Comparison of ENCODE assay signal across 36 mouse cellular contexts in the genomic region with DNA sequence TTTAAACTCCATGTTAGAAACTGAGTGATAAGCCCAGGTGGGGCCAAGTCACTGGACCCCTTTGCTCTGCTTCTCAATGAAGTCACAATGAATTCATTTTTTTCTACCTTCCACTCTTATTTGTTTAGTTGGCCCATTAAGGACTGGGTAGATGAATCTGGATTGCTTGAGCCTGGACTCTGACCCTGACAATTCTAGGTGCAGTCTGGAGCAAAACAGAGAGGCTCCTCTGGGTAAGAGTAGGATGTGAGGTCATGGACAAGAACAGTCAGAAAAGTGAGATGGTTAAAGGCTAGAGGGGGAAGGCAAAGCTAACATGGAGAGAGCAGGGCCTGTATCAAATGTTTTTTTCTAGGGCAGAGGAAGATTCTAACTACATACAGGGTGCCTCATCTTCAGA. TPM values are rescaled to one million over a fixed set of nuclear protein-coding genes. Genes with fewer than 3 reads are reported as not detected.
DNase-seq lines count a peak whose midpoint lies in the region; TF ChIP-seq lines count a peak whose summit lies in the region.
"Had no signal": no experiment of that assay in that cellular context is flagged by ENCODE, and none has a peak within 500 bp of the region (broad histone marks: within the 10 kb centered on the region; RNA-seq: fewer than 3 reads in every experiment).

No protein-coding gene starts in this region.

- H3K27ac ChIP-seq in kidney, adult 2 months (ENCODE audit: insufficient read depth, low read depth, low read length) = peak overlapping the region; percentile 86
- H3K27ac ChIP-seq in bone marrow, adult 2 months (ENCODE audit: control insufficient read depth, insufficient read depth, low read depth, low read length, poor library complexity) = peak overlapping the region; percentile 25; the same call in 1 of the 2 replicates
- peak overlapping the region; percentile 27; the same call in 1 of the 2 replicates for H3K27ac ChIP-seq in macrophage
- H3K27ac ChIP-seq: embryonic facial prominence, embryonic 12.5 days; heart, embryonic 10.5 days; liver, embryonic 13.5 days had no signal

- no peak for TF ChIP-seq POLR2A in kidney, adult 2 months (IDR thresholded peaks at IDR 0.05; ENCODE audit: low read depth, low read length)
- no peak for TF ChIP-seq POLR2A in bone marrow, adult 2 months (IDR thresholded peaks at IDR 0.05; ENCODE audit: borderline replicate concordance, control insufficient read depth, low read depth, low read length)

- peak; percentile 61 for DNase-seq in kidney, adult 2 months
- no peak for DNase-seq in kidney, adult 11 months
- DNase-seq in CD4-positive helper T cell, adult 2 months (ENCODE audit: low read depth, low spot score) = peak; percentile 39
- DNase-seq in thymus, postnatal 10 days (ENCODE audit: low spot score in 2 of 2) = no peak
- no peak for DNase-seq in adrenal gland, postnatal 14 days
- DNase-seq: cerebellum, adult 2 months; cerebellum, postnatal 25 days; forebrain, postnatal 0 days; gastrocnemius, postnatal 36 days; kidney, postnatal 25 days; layer of hippocampus, postnatal 36 days; liver, embryonic 13.5 days; right cerebral cortex, postnatal 14 days; thymus, adult 18-20 months; thymus, postnatal 4 days had no signal

- H3K79me2 ChIP-seq in macrophage (ENCODE audit: inconsistent target) = peaks cover 7% of the 10 kb centered on the region; the same call in 1 of the 2 replicates

- TF ChIP-seq CTCF in kidney, adult 2 months (conservative IDR thresholded peaks at IDR 0.05; ENCODE audit: insufficient read depth, insufficient read length, low read depth, low read length) = no peak
- TF ChIP-seq CTCF in bone marrow, adult 2 months (IDR thresholded peaks at IDR 0.05; ENCODE audit: control insufficient read depth, insufficient read depth, low read length) = no peak

- H3K36me3 ChIP-seq in kidney, adult 2 months (ENCODE audit: control insufficient read depth, insufficient read depth, low read length) = no peaks in the 10 kb centered on the region
- no peaks in the 10 kb centered on the region for H3K36me3 ChIP-seq in macrophage (ENCODE audit: inconsistent target)
- H3K36me3 ChIP-seq: embryonic facial prominence, embryonic 12.5 days; heart, embryonic 10.5 days; liver, embryonic 13.5 days had no signal

- H3K27me3 ChIP-seq in kidney, adult 2 months (replicated peaks; ENCODE audit: control insufficient read depth, insufficient read depth, low read length) = no peaks in the 10 kb centered on the region
- H3K27me3 ChIP-seq: embryonic facial prominence, embryonic 12.5 days; liver, embryonic 13.5 days had no signal

- peaks cover 6% of the 10 kb centered on the region for H3K4me1 ChIP-seq in kidney, adult 2 months (ENCODE audit: control insufficient read depth, insufficient read depth, low read length)
- peaks cover 6% of the 10 kb centered on the region; the same call in 1 of the 2 replicates for H3K4me1 ChIP-seq in bone marrow, adult 2 months (ENCODE audit: control insufficient read depth, insufficient read depth, low read length)
- H3K4me1 ChIP-seq: embryonic facial prominence, embryonic 12.5 days had no signal

- H3K4me3 ChIP-seq in kidney, adult 2 months (ENCODE audit: insufficient read depth, low read depth, low read length) = no peak overlapping the region
- no peak overlapping the region for H3K4me3 ChIP-seq in bone marrow, adult 2 months (replicated peaks; ENCODE audit: control insufficient read depth, low read depth, low read length)
- H3K4me3 ChIP-seq in macrophage (ENCODE audit: inconsistent target) = no peak overlapping the region
- H3K4me3 ChIP-seq: embryonic facial prominence, embryonic 12.5 days; heart, embryonic 10.5 days; layer of hippocampus, adult 2 months; liver, embryonic 13.5 days had no signal

RNA-seq across cellular contexts. Expression of gene Ms4a8a, which starts 31.5 kb away (rescaled TPM):
- 0.43 and 0.86 TPM in 2 replicates for polyA plus RNA-seq in kidney, adult 2 months (2012; rRNA removed)
- 7.3 and 12.7 TPM in 2 replicates for polyA plus RNA-seq in bone marrow, adult 2 months (2011; ENCODE audit: insufficient read depth, insufficient read length, low replicate concordance, missing spikeins)
- 1 to 10 TPM in 1 of 26 experiments, under 1 TPM in 1, not detected in 24; 0.71 to 1.5 TPM for total RNA-seq in macrophage (2018; cell fraction: chromatin; rRNA removed)
- total RNA-seq in macrophage (2018; cell fraction: cytosol; rRNA removed) = under 1 TPM in 10 of 26 experiments, not detected in 16; 0.11 to 0.34 (median 0.18) TPM
- total RNA-seq in macrophage (2018; cell fraction: nucleus; rRNA removed) = 1 to 10 TPM in 2 of 26 experiments, under 1 TPM in 3, not detected in 21; 0.45 to 1.4 (median 0.58) TPM
- 0.63 TPM in 1 of 3 replicates, not detected in the others for polyA plus RNA-seq in macrophage (2018)
- total RNA-seq in adrenal gland, postnatal 14 days (2021) = 1.5 and 2.5 TPM in 2 replicates
- total RNA-seq: ES-E14; forebrain, postnatal 0 days; layer of hippocampus, postnatal 36 days; midbrain, postnatal 0 days had no signal
- polyA plus RNA-seq: C2C12; cerebellum, adult 2 months; embryonic facial prominence, embryonic 12.5 days; forebrain, embryonic 11.5 days; forebrain, postnatal 0 days; heart, embryonic 10.5 days; kidney, embryonic 14.5 days; limb, embryonic 11.5 days; liver, embryonic 13.5 days; lung, embryonic 16.5 days; midbrain, embryonic 11.5 days; midbrain, postnatal 0 days; neural tube, embryonic 11.5 days; Patski had no signal

RNA-seq across cellular contexts. Expression of gene Ms4a18, which starts 31.6 kb away (rescaled TPM):
- not detected in 2 replicates for polyA plus RNA-seq in kidney, adult 2 months (2012; rRNA removed)
- not detected in 2 replicates for polyA plus RNA-seq in bone marrow, adult 2 months (2011; ENCODE audit: insufficient read depth, insufficient read length, low replicate concordance, missing spikeins)
- not detected for total RNA-seq in macrophage (2018; cell fraction: chromatin; rRNA removed)
- total RNA-seq in macrophage (2018; cell fraction: cytosol; rRNA removed) = not detected
- not detected for total RNA-seq in macrophage (2018; cell fraction: nucleus; rRNA removed)
- not detected in 3 replicates for polyA plus RNA-seq in macrophage (2018)
- total RNA-seq in adrenal gland, postnatal 14 days (2021) = not detected in 2 replicates
- total RNA-seq: adrenal gland, adult 18-20 months; ES-E14; forebrain, postnatal 0 days; gastrocnemius, postnatal 36 days; hematopoietic stem cell, adult 5-6 weeks; layer of hippocampus, adult 2 months; layer of hippocampus, postnatal 36 days; left cerebral cortex, postnatal 10 days; megakaryocyte progenitor cell, adult 5-6 weeks; midbrain, postnatal 0 days had no signal
- polyA plus RNA-seq: C2C12; cerebellum, adult 2 months; embryonic facial prominence, embryonic 12.5 days; forebrain, embryonic 11.5 days; forebrain, postnatal 0 days; heart, embryonic 10.5 days; heart, embryonic 16.5 days; kidney, embryonic 14.5 days; limb, embryonic 11.5 days; liver, embryonic 13.5 days; lung, embryonic 16.5 days; midbrain, embryonic 11.5 days; midbrain, postnatal 0 days; neural tube, embryonic 11.5 days; Patski; stomach, embryonic 14.5 days had no signal

RNA-seq across cellular contexts. Expression of gene Ms4a15, which starts 56.4 kb away (rescaled TPM):
- polyA plus RNA-seq in kidney, adult 2 months (2012; rRNA removed) = not detected in 2 replicates
- polyA plus RNA-seq in bone marrow, adult 2 months (2011; ENCODE audit: insufficient read depth, insufficient read length, low replicate concordance, missing spikeins) = not detected in 2 replicates
- not detected for total RNA-seq in macrophage (2018; cell fraction: chromatin; rRNA removed)
- not detected for total RNA-seq in macrophage (2018; cell fraction: cytosol; rRNA removed)
- not detected for total RNA-seq in macrophage (2018; cell fraction: nucleus; rRNA removed)
- polyA plus RNA-seq in macrophage (2018) = not detected in 3 replicates
- total RNA-seq in adrenal gland, postnatal 14 days (2021) = not detected in 2 replicates
- total RNA-seq: adrenal gland, adult 18-20 months; ES-E14; gastrocnemius, postnatal 36 days; hematopoietic stem cell, adult 5-6 weeks; layer of hippocampus, adult 2 months; layer of hippocampus, postnatal 36 days; left cerebral cortex, postnatal 10 days; megakaryocyte progenitor cell, adult 5-6 weeks; midbrain, postnatal 0 days had no signal
- polyA plus RNA-seq: C2C12; embryonic facial prominence, embryonic 12.5 days; forebrain, embryonic 11.5 days; heart, embryonic 10.5 days; heart, embryonic 16.5 days; kidney, embryonic 14.5 days; limb, embryonic 11.5 days; liver, embryonic 13.5 days; lung, embryonic 16.5 days; midbrain, embryonic 11.5 days; neural tube, embryonic 11.5 days; Patski; stomach, embryonic 14.5 days had no signal

Comparison
In these comparisons a context has a peak if more than half of its experiments do, and no peak if none do; other contexts are left out.
1. DNase-seq: peak in kidney, adult 2 months (single experiment) and CD4-positive helper T cell, adult 2 months (single experiment); none in kidney, adult 11 months (single experiment), thymus, postnatal 10 days (0 of 2) and adrenal gland, postnatal 14 days (single experiment).
2. H3K27ac ChIP-seq: peak in every context shown above with its lines; median percentile 86 in kidney, adult 2 months; 27 in macrophage; 25 in bone marrow, adult 2 months.